Mouse (Mus musculus) small intestine, adult 2 months (tissue): Measurements from ENCODE around the gene Tbxa2r. TPM values are rescaled to one million over a fixed set of nuclear protein-coding genes. Genes with fewer than 3 reads are reported as not detected.
A peak's percentile ranks its signal among the peaks of the same experiment; 100 is the strongest.

Source experiments
- H3K27ac ChIP-seq: fragments of 200-500 bp; 2 replicates; pipeline ENCODE4 v1.5.1; 2012; ENCODE audit warnings: low read depth, low read length, control low read depth, inconsistent platforms; ENCODE audit not compliant: insufficient read depth
- H3K27me3 ChIP-seq: fragments of 200-500 bp; 2 replicates; pipeline ENCODE4 v1.6.1; 2012; ENCODE audit warnings: mild to moderate bottlenecking, moderate library complexity, low read length, inconsistent platforms; ENCODE audit not compliant: control insufficient read depth, insufficient read depth
- H3K36me3 ChIP-seq: fragments of 200-500 bp; 2 replicates; pipeline ENCODE4 v1.6.1; 2012; ENCODE audit warnings: mild to moderate bottlenecking, low read length, control low read depth, inconsistent platforms; ENCODE audit not compliant: control insufficient read depth, insufficient read depth
- H3K4me1 ChIP-seq: fragments of 200-500 bp; 2 replicates; pipeline ENCODE4 v1.6.1; 2012; ENCODE audit warnings: low read length, inconsistent platforms, mixed read lengths; ENCODE audit not compliant: control insufficient read depth, insufficient read depth, insufficient read length
- H3K4me3 ChIP-seq: fragments of 200-500 bp; 2 replicates; pipeline ENCODE4 v1.5.1; 2012; ENCODE audit warnings: low read depth, mild to moderate bottlenecking, control low read depth, inconsistent platforms, low read length, moderate library complexity
- CTCF ChIP-seq: fragments of 200-500 bp; IDR thresholded peaks from 2 replicates; pipeline ENCODE4 v1.5.1; 2012; ENCODE audit warnings: low read depth, mild to moderate bottlenecking, control low read depth, inconsistent platforms, low read length, moderate library complexity, mixed read lengths; ENCODE audit not compliant: insufficient replicate concordance, insufficient read length; ENCODE audit errors: extremely low read depth
- POLR2A ChIP-seq: fragments of 200-500 bp; IDR thresholded peaks from 2 replicates; pipeline ENCODE4 v1.6.1; 2012; ENCODE audit warnings: low read depth, mild to moderate bottlenecking, control low read depth, inconsistent platforms, low read length, moderate library complexity
- WGBS: fragments of 180-500 bp; shearing (Covaris S2); methylation state at CpG from one replicate; pipeline ENCODE4 v1.1.7; 2018; 5-methylcytosine and 5-hydroxymethylcytosine counted together
- polyA plus RNA-seq: library from polyadenylated mRNA; depleted of rRNA; stranded (reverse); fragments of >200 nt; gene quantifications from 2 replicates; pipeline ENCODE4 v1.2.3, GENCODE M21; 2012

Gene Tbxa2r
- polyA plus RNA-seq, 1 experiment, result 10.2 TPM

- Histone ChIP-seq H3K4me1 (peaks cover 30% of the 10 kb centered on the region), H3K27me3 (no peaks in the 10 kb centered on the region), H3K4me3 (no peak overlapping the region), H3K27ac (no peak overlapping the region), H3K36me3 (peaks cover 20% of the 10 kb centered on the region)
- TF ChIP-seq POLR2A (no peak), CTCF (no peak)
- 88% methylated on average over 16 of the region's 16 CpGs for WGBS
Observed at GRCm38 (mm10) chr10:81315587-81315986, 12.9 kb upstream of the Tbxa2r start.

GRCm38 (mm10) chr10:81316338-81317060 lies 12.0 kb upstream of the Tbxa2r start:
- Histone ChIP-seq H3K36me3 (peaks cover 13% of the 10 kb centered on the region; the same call in 1 of the 2 replicates), H3K27ac (no peak overlapping the region), H3K4me3 (peak overlapping the region; percentile 52), H3K4me1 (peaks cover 30% of the 10 kb centered on the region), H3K27me3 (no peaks in the 10 kb centered on the region)
- peak; percentile 43; the same call in 1 of the 2 replicates for TF ChIP-seq CTCF
- no peak for TF ChIP-seq POLR2A
- 54% methylated on average over 16 of the region's 16 CpGs for WGBS

- TF ChIP-seq POLR2A (no peak), CTCF (no peak)
- WGBS, result 26% methylated on average over 20 of the region's 20 CpGs
- Histone ChIP-seq H3K4me3 (peak overlapping the region; percentile 52), H3K27me3 (no peaks in the 10 kb centered on the region), H3K27ac (no peak overlapping the region), H3K4me1 (peaks cover 30% of the 10 kb centered on the region), H3K36me3 (peaks cover 11% of the 10 kb centered on the region)
Observed at GRCm38 (mm10) chr10:81317273-81317672, 11.3 kb upstream of the Tbxa2r start.

- no peak for TF ChIP-seq CTCF
- TF ChIP-seq POLR2A, result 0 out of 2 replicates have a peak, but pooled peaks have one; percentile 21
- Histone ChIP-seq H3K27me3 (no peaks in the 10 kb centered on the region), H3K36me3 (peaks cover 16% of the 10 kb centered on the region), H3K4me1 (peaks cover 30% of the 10 kb centered on the region), H3K4me3 (no peak overlapping the region), H3K27ac (no peak overlapping the region)
- 77% methylated on average over 13 of the region's 13 CpGs for WGBS
Observed at GRCm38 (mm10) chr10:81318589-81319329, 9.8 kb upstream of the Tbxa2r start.

- Histone ChIP-seq H3K27ac (peak overlapping the region; percentile 91; the same call in 1 of the 2 replicates), H3K36me3 (peaks cover 20% of the 10 kb centered on the region), H3K27me3 (no peaks in the 10 kb centered on the region), H3K4me3 (peak overlapping the region; percentile 65; the same call in 1 of the 2 replicates), H3K4me1 (peaks cover 30% of the 10 kb centered on the region)
- 29% methylated on average over 8 of the region's 8 CpGs for WGBS
- no peak for TF ChIP-seq CTCF
- no peak for TF ChIP-seq POLR2A
Observed at GRCm38 (mm10) chr10:81319330-81319699, 9.2 kb upstream of the Tbxa2r start.

- Histone ChIP-seq H3K4me1 (peaks cover 30% of the 10 kb centered on the region), H3K4me3 (peak overlapping the region; percentile 65), H3K27ac (peak overlapping the region; percentile 91), H3K27me3 (no peaks in the 10 kb centered on the region), H3K36me3 (peaks cover 26% of the 10 kb centered on the region)
- WGBS, result under 1% methylated on average over 38 of the region's 38 CpGs
- TF ChIP-seq CTCF, result no peak
- TF ChIP-seq POLR2A, result no peak
Observed at GRCm38 (mm10) chr10:81319741-81320549, 8.6 kb upstream of the Tbxa2r start.
